Mouse (Mus musculus) ES-CJ7 (cell line): ENCODE measurements at regions not wholly inside any gene's neighbourhood (a gene's known extent, or its start where the extent isn't known, plus 50 kb on each side); places are given as distances from the start of the nearest gene placed in this dataset.
"Not testable (repeated sequence)": the region's sequence is repeated elsewhere in the genome, so short reads cannot be mapped to it uniquely, and the experiment has no call there.

Experiments
- DNase-seq: peaks from one replicate; pipeline ENCODE4 v3.0.0; 2011; ENCODE audit warnings: low read depth, low spot score

DNA sequence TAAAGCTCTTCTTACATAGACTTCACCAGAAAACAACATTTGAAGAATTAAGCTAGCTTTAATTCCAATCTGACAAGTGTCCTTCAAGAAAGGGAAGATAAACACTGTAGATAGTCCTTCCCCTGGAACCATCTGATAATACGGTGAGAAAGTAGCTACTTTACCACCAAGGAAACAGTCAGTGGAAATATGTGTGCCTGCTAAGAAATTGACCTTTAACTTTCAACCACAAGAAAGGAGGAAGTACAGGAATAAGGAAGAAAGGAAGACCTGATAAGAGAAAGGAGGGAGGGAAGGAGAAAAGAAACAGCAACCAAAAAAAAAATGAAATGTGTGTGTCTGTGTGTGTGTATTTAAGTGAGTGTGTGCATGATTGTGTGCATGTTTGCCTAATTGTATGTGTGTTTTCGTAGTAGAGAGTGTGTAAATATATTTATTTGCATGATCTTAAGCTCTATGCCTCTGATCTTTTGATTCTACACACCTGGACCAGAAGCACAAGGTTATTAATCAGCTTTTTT is 831.3 kb downstream of the Pla2g4a start:
- DNase-seq = no peak

DNA sequence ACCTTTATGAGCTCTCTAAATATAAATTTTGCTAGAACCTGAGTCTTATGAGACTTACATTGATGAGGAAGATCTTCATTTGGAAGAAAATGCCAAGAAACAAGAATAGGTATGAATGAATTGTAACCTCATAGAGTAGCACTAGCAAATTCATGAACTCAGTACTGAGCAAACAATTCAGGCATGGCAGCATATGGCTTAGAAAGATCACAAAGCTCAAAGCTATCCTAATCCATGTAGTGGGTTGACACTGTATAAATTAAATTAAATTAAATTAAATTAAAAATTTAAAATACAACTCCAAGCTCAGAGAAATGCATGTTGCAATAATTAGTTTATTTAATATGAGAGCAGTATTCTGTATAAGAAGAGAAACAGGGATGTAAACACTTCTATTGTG is 832.0 kb downstream of the Pla2g4a start:
- no peak for DNase-seq

DNA sequence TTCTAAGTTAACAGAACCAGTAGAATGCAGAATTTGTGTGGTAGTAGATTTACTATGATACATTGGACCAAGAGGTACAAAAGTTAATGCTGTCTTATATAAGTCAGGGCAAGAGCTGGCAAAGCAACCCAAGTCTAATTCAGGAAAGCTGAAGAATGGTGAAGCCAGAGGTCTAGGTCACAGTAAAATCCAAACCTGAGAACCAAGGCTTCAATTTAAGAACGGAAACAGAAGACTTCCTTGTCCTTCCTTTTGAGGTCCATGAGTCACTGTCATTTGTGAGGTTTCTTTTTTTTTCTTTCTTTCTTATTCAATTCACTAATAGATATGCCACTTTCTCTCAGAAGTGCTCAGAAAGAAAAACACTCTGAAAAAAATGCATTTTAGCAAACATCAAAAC is 833.4 kb downstream of the Pla2g4a start:
- no peak for DNase-seq

DNA sequence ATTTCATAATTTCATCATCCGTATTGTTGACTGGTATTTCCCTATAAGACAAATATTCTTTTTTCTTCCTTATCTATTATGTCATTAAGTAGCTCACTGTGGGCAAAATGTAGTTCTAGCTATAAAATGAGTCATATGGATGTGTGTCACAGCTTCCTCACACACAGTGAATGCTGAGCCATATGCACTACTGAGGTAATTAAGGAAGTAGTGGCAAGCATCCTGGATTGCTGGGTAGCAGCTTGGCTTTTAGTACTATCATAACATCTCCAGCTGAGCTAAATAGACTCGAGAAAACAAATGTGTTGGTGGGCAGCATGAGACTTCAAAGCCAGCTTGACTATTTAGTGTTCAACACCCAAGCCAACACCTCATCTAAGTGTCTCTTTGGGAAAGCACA is 857.7 kb downstream of the Pla2g4a start:
- DNase-seq = no peak

DNA sequence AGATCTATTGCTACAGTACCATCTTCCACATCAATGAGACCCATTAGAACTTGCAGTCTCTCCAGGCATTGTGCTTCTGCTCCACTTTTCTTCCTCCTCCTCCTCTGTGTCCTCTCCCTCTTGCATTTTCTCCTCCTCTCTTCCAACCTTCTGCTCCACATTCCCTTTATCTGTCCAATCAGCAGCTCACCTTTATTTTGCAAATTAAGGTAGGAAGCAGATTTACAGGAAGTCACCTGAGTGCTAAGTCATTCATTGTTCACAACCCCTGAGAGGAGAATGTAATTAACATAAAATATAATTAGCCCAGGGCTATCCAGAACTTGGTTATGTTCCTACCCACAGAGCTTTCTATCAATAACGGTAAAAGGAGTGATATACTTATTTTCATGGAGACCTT is 863.7 kb downstream of the Pla2g4a start:
- DNase-seq = peak; percentile 50

DNA sequence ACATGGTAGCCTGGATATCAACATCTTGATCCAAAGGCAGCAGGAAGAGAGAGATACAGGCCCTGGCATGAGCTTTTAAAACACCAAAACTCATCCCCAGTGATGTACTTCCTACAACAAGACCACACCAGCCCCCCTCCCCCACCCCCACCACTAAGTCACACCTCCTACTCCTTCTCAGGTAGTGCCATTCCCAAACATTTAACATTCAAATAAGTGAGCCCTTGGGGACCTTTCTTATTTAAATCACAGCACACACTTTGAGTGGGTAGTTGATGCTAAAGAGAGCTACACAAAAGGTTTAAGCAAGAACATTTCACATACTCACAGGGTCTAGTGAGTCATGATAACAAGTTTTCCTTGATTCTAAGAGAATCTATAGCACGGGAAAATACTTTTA is 886.4 kb downstream of the Pla2g4a start:
- DNase-seq = peak; percentile 78

DNA sequence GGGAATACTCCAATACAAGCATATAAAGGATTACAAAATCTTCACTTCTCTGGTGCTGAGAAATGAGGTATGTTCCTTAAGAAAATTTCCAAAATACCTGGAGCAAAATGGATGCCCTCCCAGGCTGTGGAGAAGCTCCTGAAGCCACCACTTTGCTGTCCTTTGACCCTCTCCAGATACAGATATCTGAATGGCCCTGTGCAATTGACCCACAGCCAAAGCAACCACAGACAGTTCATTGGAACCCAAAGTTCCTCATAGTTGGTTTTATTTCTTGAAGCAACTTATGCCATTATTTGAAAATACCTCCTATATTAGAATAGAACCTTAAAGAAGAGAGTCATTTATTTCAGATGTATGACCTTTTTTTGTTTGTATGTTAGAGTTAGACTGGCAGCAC is 891.5 kb downstream of the Pla2g4a start:
- no peak for DNase-seq

DNA sequence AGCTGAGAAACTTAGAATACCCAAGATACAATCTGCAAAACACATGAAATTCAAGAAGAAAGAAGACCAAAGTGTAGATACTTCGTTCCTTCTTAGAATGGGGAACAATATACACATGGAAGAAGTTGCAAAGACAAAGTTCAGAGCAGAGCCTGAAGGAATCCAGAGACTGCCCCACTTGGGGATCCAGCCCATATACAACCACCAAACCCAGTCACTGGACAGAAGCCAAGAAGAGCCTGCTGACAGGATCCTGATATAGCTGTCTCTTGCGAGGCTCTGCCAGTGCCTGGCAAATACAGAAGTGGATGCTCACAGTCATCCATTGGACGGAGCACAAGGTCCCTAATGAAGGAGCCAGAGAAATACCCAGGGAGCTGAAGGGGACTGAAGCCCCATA is 898.1 kb downstream of the Pla2g4a start:
- DNase-seq = not testable (repeated sequence)

DNA sequence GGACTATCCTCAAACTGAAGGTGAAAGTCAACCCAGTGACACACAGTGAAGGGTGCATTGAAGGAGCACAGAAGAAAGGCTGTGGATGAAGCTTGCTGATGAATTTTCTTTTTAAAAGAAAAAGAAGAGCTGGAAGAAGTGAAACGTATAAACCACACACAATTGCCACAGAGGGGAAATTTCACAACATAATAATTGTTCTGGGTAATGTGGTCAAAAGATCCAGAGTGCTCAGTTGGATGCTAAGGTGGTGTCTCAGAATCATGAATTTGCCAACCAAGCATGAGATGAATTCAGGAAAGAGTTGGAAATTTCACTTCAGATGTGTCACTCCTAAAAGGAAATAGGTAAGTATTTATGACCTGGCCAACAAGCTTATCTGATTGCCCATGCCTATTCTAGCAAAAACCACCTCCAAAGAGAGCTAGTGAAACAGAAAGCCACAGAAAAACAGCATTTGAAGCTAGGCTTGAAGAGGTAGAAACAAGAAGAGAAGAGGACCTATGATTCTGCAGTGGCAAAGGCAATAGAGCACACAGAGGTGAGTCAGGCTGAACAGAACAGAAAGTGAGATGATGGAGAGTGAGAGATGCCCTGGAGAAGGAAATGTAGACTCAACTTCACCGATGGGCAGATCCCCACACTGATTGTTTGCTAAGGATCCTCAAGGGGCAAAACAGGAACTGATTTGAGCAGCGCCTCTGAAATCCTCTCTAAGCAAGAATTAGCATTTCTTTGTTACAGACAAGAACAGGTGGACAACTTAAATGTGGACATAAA is 922.7 kb downstream of the Pla2g4a start:
- no peak for DNase-seq

DNA sequence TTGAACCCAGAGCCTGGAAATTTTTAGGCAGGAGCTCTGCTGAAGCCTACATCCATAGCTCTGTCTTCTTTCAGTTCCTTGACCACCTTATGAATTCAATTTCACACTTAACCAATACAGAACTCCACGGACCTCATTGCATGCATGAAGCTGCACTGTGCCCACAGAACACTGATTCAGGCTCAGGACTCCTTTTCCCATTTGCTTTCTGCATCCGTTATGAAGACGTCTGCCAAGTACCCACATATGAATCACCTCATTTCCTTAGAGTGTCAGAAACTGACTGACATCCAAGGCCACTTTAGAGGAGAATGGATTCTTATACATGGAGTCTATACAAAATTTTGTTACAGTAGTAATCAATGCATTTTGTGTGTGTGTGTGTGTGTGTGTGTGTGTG is 932.8 kb downstream of the Pla2g4a start:
- DNase-seq = no peak

DNA sequence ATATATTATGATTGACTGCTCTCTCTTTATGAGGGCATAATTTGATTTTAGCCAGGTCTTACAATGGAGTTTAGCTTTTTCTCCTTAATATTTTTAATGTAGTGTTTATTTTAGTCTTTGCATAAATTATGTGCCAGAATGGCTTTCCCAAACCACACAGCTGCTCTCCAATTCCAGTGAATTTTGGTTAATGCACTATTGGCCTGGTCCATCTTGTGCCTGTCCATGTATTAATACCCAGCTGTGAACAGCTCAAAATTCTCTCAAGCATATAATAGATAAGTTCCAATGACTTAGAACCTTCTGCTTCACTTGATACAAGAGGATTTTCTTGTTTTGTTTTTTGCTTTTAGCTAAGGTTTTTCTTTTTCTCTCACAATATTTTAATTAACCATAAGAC is 939.4 kb downstream of the Pla2g4a start:
- no peak for DNase-seq

DNA sequence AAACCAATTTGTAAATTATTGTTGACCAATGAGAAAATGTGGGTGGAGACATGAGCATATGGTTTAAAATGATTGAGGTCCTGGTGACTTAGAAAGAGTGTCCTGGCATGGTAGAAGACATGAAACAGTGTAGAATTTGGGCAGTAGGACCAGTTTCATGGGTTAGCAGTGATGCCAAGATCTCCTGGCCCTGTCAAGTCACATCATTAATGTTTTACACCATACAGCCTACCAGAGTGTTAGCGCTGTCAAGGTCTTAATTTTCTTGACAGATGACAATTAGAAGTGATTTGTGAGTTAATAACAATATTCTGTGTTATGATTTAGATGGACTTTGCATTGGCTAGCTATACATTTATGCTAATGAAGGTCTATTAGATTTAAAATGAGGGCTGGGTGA is 939.8 kb downstream of the Pla2g4a start:
- no peak for DNase-seq

DNA sequence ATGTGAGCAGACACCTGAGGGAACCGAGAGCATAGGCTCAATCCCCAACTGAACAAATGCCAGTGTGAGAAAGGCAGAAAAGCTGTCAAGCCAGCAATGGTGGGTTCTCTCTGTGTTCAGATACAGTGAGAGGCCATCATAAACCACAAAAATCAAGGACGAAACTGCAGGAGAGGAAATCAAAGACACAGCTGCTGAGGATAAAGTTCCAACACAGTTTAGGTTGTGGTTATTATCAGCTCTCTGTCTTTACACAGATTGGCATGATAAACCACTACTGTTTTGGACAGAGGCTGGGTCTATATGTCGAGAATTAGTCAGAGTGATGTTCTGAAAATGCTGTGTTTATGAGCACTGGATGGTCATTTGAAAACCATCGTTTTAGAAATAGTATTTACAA is 946.5 kb downstream of the Pla2g4a start:
- no peak for DNase-seq

DNA sequence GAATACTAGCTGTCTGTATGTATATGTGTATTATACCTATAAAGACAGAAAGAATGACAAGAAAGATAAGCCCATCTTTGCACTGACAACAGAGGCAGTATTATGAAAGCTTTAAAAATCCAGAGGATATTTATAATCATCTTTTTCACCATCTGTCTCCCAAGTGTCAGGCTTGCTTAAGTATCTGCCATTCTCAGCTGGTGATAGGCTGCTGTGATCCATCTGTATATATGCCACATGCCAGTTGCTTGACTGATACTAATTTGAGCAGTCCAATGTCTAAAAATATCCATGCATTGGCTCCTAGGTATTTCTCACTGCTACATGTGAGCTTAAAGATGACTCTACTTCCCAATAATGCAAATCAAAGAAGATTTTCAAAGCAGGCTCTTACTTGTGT is 950.3 kb downstream of the Pla2g4a start:
- no peak for DNase-seq

DNA sequence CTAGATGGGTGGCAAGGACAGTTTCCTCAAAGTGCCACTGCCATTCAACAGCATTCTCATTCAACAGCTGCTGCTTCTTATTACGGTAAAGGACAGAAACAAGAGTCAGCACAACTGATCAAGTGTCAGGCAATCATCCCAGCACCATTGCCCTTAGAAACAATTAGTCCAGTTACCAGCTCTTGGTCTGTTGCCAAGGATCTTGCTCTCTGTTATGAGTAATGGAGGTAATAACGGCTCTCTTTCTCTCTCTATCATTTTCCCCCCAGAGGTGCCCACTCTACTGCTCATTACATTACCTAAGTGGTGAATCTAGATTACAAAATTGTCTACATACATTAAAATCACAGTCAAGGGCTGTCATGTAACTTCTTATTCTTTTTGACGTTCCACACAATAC is 961.0 kb downstream of the Pla2g4a start:
- no peak for DNase-seq

DNA sequence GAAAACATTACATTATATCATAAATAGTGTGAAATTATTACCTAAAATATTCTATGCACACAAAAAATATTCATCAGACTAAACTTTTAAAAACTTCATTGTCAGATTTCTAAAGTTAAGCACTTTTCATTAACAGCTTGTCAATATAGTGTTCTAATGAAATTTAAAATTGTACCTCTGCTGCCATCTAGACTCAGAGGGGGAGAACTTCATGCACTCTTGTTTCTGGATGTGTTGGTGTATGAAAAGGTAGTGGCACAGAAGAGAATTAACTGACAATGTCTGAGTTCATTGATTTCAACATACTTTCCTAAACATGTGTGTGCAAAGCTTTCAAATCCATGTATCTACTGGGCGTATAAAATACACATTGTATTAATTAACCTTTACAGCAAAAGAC is 967.5 kb downstream of the Pla2g4a start:
- DNase-seq = peak; percentile 19

DNA sequence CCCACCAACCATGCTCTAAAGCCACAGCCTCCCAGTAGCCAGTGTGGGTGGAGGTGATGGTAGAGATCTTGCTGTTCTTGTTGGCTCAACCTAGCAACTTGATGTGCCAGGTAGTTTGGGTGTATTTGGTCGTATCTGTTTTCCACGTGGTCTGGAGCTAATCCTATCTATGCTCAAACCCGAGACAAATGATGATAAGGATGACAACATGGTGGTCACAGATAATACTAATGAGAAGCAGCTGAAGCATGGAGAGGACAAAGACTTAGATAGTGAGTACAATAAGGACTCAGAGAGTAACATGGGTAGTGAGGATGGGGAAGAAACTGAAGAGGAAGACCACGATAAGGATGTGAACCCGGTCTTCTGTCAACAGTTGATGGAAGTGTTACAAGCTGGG is 983.7 kb downstream of the Pla2g4a start:
- DNase-seq = no peak

DNA sequence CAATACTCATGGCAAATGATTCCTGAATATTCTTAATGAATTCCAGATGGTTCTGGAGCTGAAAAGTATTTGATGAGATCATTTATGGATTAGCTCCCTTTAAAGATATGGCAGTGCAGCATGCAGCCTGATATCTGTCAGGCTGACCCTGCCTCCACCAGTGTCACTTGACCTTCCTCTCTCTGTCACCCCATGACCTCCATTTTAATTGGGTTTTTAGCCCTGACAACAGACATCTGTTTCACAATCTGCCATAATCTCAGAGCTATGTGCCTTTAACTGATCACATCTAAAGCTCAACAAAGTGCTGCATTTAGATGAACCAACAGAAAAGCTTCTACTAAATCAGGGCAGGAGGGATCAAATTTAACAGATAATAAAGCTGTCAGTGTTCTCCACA is 995.7 kb downstream of the Pla2g4a start:
- DNase-seq = no peak

DNA sequence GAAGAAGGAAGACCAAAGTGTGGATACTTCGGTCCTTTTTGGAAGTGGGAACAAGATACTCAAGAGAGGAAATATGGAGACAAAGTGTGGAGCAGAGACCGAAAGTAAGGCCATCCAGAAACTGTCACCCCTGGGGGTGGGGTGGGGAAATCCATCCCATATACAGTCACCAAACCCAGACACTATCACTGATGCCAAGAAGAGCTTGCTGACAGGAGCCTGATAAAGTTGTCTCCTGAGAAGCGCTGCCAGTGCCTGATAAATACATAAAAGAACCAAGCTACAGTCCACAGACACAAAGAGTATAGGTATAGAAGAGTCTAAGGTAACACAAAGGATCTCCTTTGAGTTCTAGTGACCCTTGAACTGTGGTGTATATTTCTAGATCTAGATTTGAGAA is 1026.7 kb downstream of the Pla2g4a start:
- no peak for DNase-seq

DNA sequence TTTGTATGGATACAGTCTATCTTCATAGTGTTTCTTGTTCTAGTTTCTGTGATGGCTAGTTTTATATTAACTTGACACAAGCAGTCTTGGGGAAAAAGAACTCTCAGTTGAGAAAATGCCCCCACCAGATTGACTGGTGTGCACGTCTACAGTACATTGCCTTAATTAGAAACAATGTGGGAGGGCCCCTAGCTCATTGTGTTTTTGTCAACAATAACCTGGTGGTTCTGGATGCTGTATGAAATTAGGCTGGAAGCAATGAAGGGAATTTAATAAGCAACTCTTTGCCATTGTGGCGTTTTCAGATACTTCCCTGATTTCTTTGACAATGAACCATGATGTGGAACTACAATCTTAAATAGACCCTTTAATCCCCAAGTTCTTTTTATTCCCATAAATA is 1036.6 kb downstream of the Pla2g4a start:
- DNase-seq = no peak

DNA sequence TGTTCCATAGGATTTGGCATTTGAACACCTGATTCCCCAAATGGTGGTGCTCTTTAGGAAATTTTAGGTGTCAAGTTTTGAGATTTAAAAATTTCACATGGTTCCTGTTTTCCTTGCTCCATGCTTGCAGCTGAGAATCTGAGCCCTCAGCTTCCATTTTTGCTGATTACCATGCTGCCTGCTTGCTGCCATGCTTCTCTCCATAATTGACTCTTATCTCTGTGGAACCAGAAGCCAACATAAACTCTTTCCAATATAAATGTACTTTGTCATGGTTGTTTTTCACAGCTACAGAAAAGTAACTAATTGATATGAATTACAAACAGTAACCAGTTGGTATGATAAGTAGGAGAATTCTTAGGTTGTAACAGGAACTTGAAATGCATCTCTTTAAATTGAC is 1044.0 kb downstream of the Pla2g4a start:
- DNase-seq = no peak

DNA sequence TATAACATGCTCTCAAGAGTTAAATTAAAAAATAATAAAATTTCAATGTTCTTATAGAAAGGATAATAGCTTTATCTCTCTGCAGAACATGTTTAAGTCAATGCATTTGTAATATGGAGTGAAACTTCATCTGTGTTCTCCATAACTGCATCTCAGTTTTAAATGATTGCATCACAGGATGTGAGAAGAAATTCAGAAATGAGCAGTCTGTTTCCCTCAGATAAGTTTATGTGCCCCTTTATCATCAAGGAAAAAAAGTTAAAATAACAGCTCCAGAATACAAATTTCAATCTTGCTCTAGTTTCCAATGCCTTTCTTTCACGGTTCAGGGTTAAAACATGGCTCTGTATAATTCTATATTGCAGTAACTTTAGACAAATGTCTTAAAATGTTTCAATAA is 1048.3 kb downstream of the Pla2g4a start:
- DNase-seq = no peak

DNA sequence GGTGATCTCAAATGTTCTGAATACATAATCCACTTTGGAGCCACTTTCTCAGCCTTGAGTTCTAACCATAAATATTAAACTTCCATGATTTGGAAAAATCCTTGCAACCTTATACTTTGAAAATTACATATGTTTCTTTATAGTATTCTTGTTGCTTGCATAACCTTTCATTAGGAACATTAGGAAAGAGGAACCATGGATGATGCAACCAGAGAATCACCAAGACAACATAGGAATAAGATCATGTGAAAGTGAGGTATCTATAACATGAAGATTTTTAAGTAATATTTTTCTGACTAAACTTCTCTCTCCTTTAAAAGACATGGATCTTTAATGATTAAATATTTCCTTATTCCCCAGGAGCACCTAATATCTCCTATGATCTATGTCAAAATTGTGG is 1057.0 kb downstream of the Pla2g4a start:
- DNase-seq = no peak

DNA sequence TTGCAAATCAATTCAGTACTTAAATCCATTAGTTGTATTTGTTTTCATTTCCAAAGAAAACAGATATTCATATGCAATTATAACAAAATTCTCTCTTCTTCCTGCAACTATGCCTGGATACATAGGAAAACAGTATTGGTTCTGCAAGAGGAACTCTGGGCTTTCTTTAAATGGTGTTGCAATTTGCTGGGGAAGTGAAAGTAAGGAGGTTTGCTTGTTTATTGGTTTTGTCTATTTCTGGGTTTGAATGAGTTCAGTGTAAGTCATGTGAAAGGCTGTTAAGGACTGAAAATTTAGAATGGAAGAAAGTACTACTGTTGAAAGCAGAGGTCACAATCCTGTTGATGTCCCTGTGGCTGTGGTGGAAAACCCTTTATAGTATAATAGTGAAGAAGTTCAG is 1058.0 kb downstream of the Pla2g4a start:
- no peak for DNase-seq
